Mouse (Mus musculus): ENCODE measurements at regions not wholly inside any gene's neighbourhood (a gene's known extent, or its start where the extent isn't known, plus 50 kb on each side); places are given as distances from the start of the nearest gene placed in this dataset.

DNA sequence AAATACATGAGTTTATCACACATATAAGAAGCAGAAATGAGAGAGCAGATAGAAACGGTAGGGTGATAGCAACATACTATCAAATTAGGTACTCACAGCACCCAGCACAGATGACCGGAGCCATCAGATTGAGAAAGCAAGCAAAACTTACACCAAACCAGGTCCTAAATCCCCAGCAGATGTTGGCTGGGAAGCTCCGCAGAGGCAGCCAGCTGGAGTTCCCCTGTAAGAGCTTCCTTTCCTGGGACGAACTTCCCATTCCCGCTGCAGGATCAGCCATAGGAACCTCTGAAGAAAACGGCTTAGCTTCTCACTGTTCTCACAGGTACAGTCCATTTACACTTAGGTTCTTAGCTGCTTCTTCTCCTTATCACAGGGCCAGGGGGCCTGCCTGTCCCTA, 625.9 kb upstream of the Adamts9 start:
- H3K9me3 ChIP-seq (replicated peaks; ENCODE audit: insufficient read depth, low read length): no peaks in the 10 kb centered on the region
- no peak overlapping the region for H3K9ac ChIP-seq (ENCODE audit: control insufficient read depth, low read depth, low read length, poor library complexity, severe bottlenecking)
- DNase-seq (ENCODE audit: low read depth, low spot score): no peak
- H3K4me1 ChIP-seq (ENCODE audit: control insufficient read depth in 1 of 2, insufficient read depth in 2 of 2, low read length in 2 of 2): no peaks in the 10 kb centered on the region
- H3K27me3 ChIP-seq (ENCODE audit: control insufficient read depth in 1 of 2, insufficient read depth in 2 of 2, low read length in 2 of 2): no peaks in the 10 kb centered on the region
- no peak for TF ChIP-seq ZC3H11A (IDR thresholded peaks at IDR 0.05; ENCODE audit: low read depth, low read length)
- TF ChIP-seq HCFC1 (IDR thresholded peaks at IDR 0.05; ENCODE audit: low read depth, low read length): no peak
- no peak for TF ChIP-seq SIN3A (IDR thresholded peaks at IDR 0.05; ENCODE audit: low read length)
- H3K36me3 ChIP-seq (ENCODE audit: control insufficient read depth in 1 of 2, insufficient read depth in 2 of 2, low read length in 2 of 2): no peaks in the 10 kb centered on the region
- H3K4me3 ChIP-seq (ENCODE audit: control insufficient read depth in 1 of 2, insufficient read depth in 1 of 2, low read depth in 2 of 2, low read length in 2 of 2): no peak overlapping the region
- H3K27ac ChIP-seq (ENCODE audit: control insufficient read depth, low read depth, low read length): no peak overlapping the region
- H3K79me2 ChIP-seq (ENCODE audit: control insufficient read depth, insufficient read depth, low read length, poor library complexity): no peaks in the 10 kb centered on the region

DNA sequence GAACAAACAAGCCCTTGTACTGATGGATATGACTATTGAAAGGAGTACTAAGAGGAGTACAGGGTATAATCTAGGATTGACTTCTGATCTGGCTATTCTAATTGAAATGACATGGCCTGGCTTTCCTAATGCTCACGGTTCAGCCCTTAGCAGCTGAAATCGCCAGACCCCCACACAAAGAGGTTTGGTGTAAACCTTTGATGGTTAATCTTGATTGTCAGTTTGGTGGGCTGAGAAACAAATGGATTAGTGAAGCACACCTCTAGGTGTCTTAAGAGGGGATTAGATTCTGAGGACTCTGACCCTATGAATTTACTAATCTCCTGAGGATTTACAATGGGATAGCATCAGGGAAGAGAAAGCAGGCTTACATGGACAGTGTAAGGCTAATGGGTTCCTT, 623.4 kb upstream of the Adamts9 start:
- no peaks in the 10 kb centered on the region for H3K9me3 ChIP-seq (replicated peaks; ENCODE audit: insufficient read depth, low read length)
- DNase-seq (ENCODE audit: low read depth, low spot score): no peak
- TF ChIP-seq TBP (IDR thresholded peaks at IDR 0.05; ENCODE audit: low read depth, low read length): no peak
- no peak for TF ChIP-seq E2F4 (IDR thresholded peaks at IDR 0.05; ENCODE audit: borderline replicate concordance, low read depth, low read length)
- no peak for TF ChIP-seq ELF1 (IDR thresholded peaks at IDR 0.05; ENCODE audit: low read depth, low read length)
- TF ChIP-seq NELFE (IDR thresholded peaks at IDR 0.05; ENCODE audit: low read depth, low read length): no peak
- no peak for TF ChIP-seq MXI1 (IDR thresholded peaks at IDR 0.05; ENCODE audit: low read depth, low read length)
- no peak for TF ChIP-seq USF1 (IDR thresholded peaks at IDR 0.05; ENCODE audit: low read depth, low read length)
- no peak for TF ChIP-seq POLR2AphosphoS5 (IDR thresholded peaks at IDR 0.05; ENCODE audit: borderline replicate concordance, low read depth, low read length)
- no peak for TF ChIP-seq ZMIZ1 (IDR thresholded peaks at IDR 0.05; ENCODE audit: low read depth, low read length)
- no peak for TF ChIP-seq USF2 (IDR thresholded peaks at IDR 0.05; ENCODE audit: borderline replicate concordance in 1 of 2, insufficient read depth in 1 of 2, low read depth in 1 of 2, low read length in 2 of 2)
- TF ChIP-seq RAD21 (IDR thresholded peaks at IDR 0.05; ENCODE audit: low read depth, low read length): no peak
- no peak for TF ChIP-seq SMC3 (IDR thresholded peaks at IDR 0.05; ENCODE audit: low read depth, low read length)
- no peak for TF ChIP-seq MYC (IDR thresholded peaks at IDR 0.05; ENCODE audit: low read depth, low read length)
- TF ChIP-seq MAX (IDR thresholded peaks at IDR 0.05; ENCODE audit: low read length): no peak
- no peak for TF ChIP-seq EP300 (IDR thresholded peaks at IDR 0.05; ENCODE audit: low read depth in 1 of 2, low read length in 2 of 2)
- H3K4me3 ChIP-seq (ENCODE audit: control insufficient read depth in 1 of 2, insufficient read depth in 1 of 2, low read depth in 2 of 2, low read length in 2 of 2): no peak overlapping the region
- no peaks in the 10 kb centered on the region for H3K36me3 ChIP-seq (ENCODE audit: control insufficient read depth in 1 of 2, insufficient read depth in 2 of 2, low read length in 2 of 2)
- H3K27ac ChIP-seq (ENCODE audit: control insufficient read depth, low read depth, low read length): no peak overlapping the region
- no peaks in the 10 kb centered on the region for H3K27me3 ChIP-seq (ENCODE audit: control insufficient read depth in 1 of 2, insufficient read depth in 2 of 2, low read length in 2 of 2)
- no peak overlapping the region for H3K9ac ChIP-seq (ENCODE audit: control insufficient read depth, low read depth, low read length, poor library complexity, severe bottlenecking)
- no peaks in the 10 kb centered on the region for H3K79me2 ChIP-seq (ENCODE audit: control insufficient read depth, insufficient read depth, low read length, poor library complexity)
- H3K4me1 ChIP-seq (ENCODE audit: control insufficient read depth in 1 of 2, insufficient read depth in 2 of 2, low read length in 2 of 2): no peaks in the 10 kb centered on the region
